Mouse (Mus musculus): ENCODE measurements at regions not wholly inside any gene's neighbourhood (a gene's known extent, or its start where the extent isn't known, plus 50 kb on each side); places are given as distances from the start of the nearest gene placed in this dataset.

- H3K4me1 ChIP-seq (replicated peaks) = no peaks in the 10 kb centered on the region
- whole genome bisulfite sequencing (ENCODE audit: insufficient replicate concordance) = 46% methylated on average over 3 of the region's 3 CpGs
- no peak overlapping the region for H3K4me2 ChIP-seq
- ATAC-seq (ENCODE audit: low read depth) (no peak), DNase-seq (no peak)
- H3K27me3 ChIP-seq = no peaks in the 10 kb centered on the region
- H3K9ac ChIP-seq = no peak overlapping the region
- no peaks in the 10 kb centered on the region for H3K36me3 ChIP-seq
- no peak overlapping the region for H3K4me3 ChIP-seq (replicated peaks)
- H3K9me3 ChIP-seq (replicated peaks) = no peaks in the 10 kb centered on the region
- H3K27ac ChIP-seq = no peak overlapping the region
Measured at GRCm38 (mm10) chr12:96114727-96115379, 422.8 kb downstream of the Flrt2 start.

- Histone ChIP-seq H3K36me3 (no peaks in the 10 kb centered on the region), H3K9me3 (replicated peaks) (no peaks in the 10 kb centered on the region)
- ATAC-seq (ENCODE audit: low read depth) = no peak
Measured at GRCm38 (mm10) chr12:96117553-96117952, 425.5 kb downstream of the Flrt2 start.

GRCm38 (mm10) chr12:96124156-96124931 lies 432.3 kb downstream of the Flrt2 start:
- H3K27me3 ChIP-seq = no peaks in the 10 kb centered on the region
- H3K27ac ChIP-seq = no peak overlapping the region
- H3K36me3 ChIP-seq = no peaks in the 10 kb centered on the region
- H3K4me3 ChIP-seq (replicated peaks) = no peak overlapping the region
- H3K4me1 ChIP-seq (replicated peaks) = no peaks in the 10 kb centered on the region
- 72% methylated on average over 2 of the region's 2 CpGs for WGBS (ENCODE audit: insufficient replicate concordance)
- H3K9me3 ChIP-seq (replicated peaks) = no peaks in the 10 kb centered on the region
- no peak overlapping the region for H3K4me2 ChIP-seq
- DNase-seq (no peak), ATAC-seq (ENCODE audit: low read depth) (no peak)
- H3K9ac ChIP-seq = no peak overlapping the region

More at GRCm38 (mm10) chr12:96117553-96117952, 425.5 kb downstream of the Flrt2 start:
- H3K4me2 ChIP-seq = no peak overlapping the region
- H3K9ac ChIP-seq = no peak overlapping the region
- 47% methylated on average over 3 of the region's 3 CpGs for WGBS (ENCODE audit: insufficient replicate concordance)
- DNase-seq = no peak
- no peaks in the 10 kb centered on the region for H3K4me1 ChIP-seq (replicated peaks)
- no peaks in the 10 kb centered on the region for H3K27me3 ChIP-seq
- H3K27ac ChIP-seq = no peak overlapping the region
- no peak overlapping the region for H3K4me3 ChIP-seq (replicated peaks)

- no peaks in the 10 kb centered on the region for H3K27me3 ChIP-seq
- H3K4me1 ChIP-seq (replicated peaks) = no peaks in the 10 kb centered on the region
- H3K9me3 ChIP-seq (replicated peaks) = no peaks in the 10 kb centered on the region
- H3K27ac ChIP-seq = no peak overlapping the region
- WGBS (ENCODE audit: insufficient replicate concordance) = 74% methylated on average over 4 of the region's 4 CpGs
- H3K9ac ChIP-seq = no peak overlapping the region
- ATAC-seq (ENCODE audit: low read depth) = no peak
- H3K4me2 ChIP-seq = no peak overlapping the region
- H3K36me3 ChIP-seq = no peaks in the 10 kb centered on the region
- no peak overlapping the region for H3K4me3 ChIP-seq (replicated peaks)
- DNase-seq = no peak
Measured at GRCm38 (mm10) chr12:96129870-96130454, 437.9 kb downstream of the Flrt2 start.

GRCm38 (mm10) chr12:96130796-96131512 lies 438.9 kb downstream of the Flrt2 start:
- H3K27ac ChIP-seq = no peak overlapping the region
- no peaks in the 10 kb centered on the region for H3K36me3 ChIP-seq
- no peaks in the 10 kb centered on the region for H3K27me3 ChIP-seq
- no peak overlapping the region for H3K4me2 ChIP-seq
- H3K9me3 ChIP-seq (replicated peaks) = no peaks in the 10 kb centered on the region
- WGBS (ENCODE audit: insufficient replicate concordance) = 71% methylated on average over 9 of the region's 9 CpGs
- no peaks in the 10 kb centered on the region for H3K4me1 ChIP-seq (replicated peaks)
- H3K4me3 ChIP-seq (replicated peaks) = no peak overlapping the region
- DNase-seq (no peak), ATAC-seq (ENCODE audit: low read depth) (no peak)
- no peak overlapping the region for H3K9ac ChIP-seq

GRCm38 (mm10) chr12:96134136-96134535 lies 442.1 kb downstream of the Flrt2 start:
- ATAC-seq (ENCODE audit: low read depth) (no peak), DNase-seq (no peak)
- no peaks in the 10 kb centered on the region for H3K9me3 ChIP-seq (replicated peaks)
- no peaks in the 10 kb centered on the region for H3K4me1 ChIP-seq (replicated peaks)
- H3K4me3 ChIP-seq (replicated peaks) = no peak overlapping the region
- H3K27ac ChIP-seq = no peak overlapping the region
- H3K27me3 ChIP-seq = no peaks in the 10 kb centered on the region
- no peak overlapping the region for H3K4me2 ChIP-seq
- 35% methylated on average over 5 of the region's 5 CpGs for WGBS (ENCODE audit: insufficient replicate concordance)
- H3K9ac ChIP-seq = no peak overlapping the region
- H3K36me3 ChIP-seq = no peaks in the 10 kb centered on the region

- Histone ChIP-seq H3K9me3 (replicated peaks) (no peaks in the 10 kb centered on the region), H3K27me3 (no peaks in the 10 kb centered on the region), H3K4me3 (replicated peaks) (no peak overlapping the region), H3K4me2 (no peak overlapping the region), H3K9ac (no peak overlapping the region), H3K36me3 (no peaks in the 10 kb centered on the region), H3K4me1 (replicated peaks) (no peaks in the 10 kb centered on the region), H3K27ac (no peak overlapping the region)
- DNase-seq = no peak
- no peak for ATAC-seq (ENCODE audit: low read depth)
- WGBS (ENCODE audit: insufficient replicate concordance) = 60% methylated on average over 2 of the region's 2 CpGs
Measured at GRCm38 (mm10) chr12:96141748-96142147, 449.7 kb downstream of the Flrt2 start.

GRCm38 (mm10) chr12:96154095-96154494 lies 462.1 kb downstream of the Flrt2 start:
- no peak for ATAC-seq (ENCODE audit: low read depth)
- no peak for DNase-seq

GRCm38 (mm10) chr12:96167551-96167950 lies 475.5 kb downstream of the Flrt2 start:
- H3K4me2 ChIP-seq = no peak overlapping the region

More at GRCm38 (mm10) chr12:96154095-96154494, 462.1 kb downstream of the Flrt2 start:
- no peak overlapping the region for H3K9ac ChIP-seq
- H3K4me2 ChIP-seq = no peak overlapping the region
- no peaks in the 10 kb centered on the region for H3K27me3 ChIP-seq
- H3K36me3 ChIP-seq = no peaks in the 10 kb centered on the region
- no peaks in the 10 kb centered on the region for H3K4me1 ChIP-seq (replicated peaks)
- H3K27ac ChIP-seq = no peak overlapping the region
- no peaks in the 10 kb centered on the region for H3K9me3 ChIP-seq (replicated peaks)
- 59% methylated on average over 3 of the region's 3 CpGs for WGBS (ENCODE audit: insufficient replicate concordance)
- H3K4me3 ChIP-seq (replicated peaks) = no peak overlapping the region

GRCm38 (mm10) chr12:96198928-96199327 lies 506.9 kb downstream of the Flrt2 start:
- H3K9me3 ChIP-seq (replicated peaks) = no peaks in the 10 kb centered on the region
- 15% methylated on average over 1 of the region's 1 CpGs for WGBS (ENCODE audit: insufficient replicate concordance)
- H3K27me3 ChIP-seq = no peaks in the 10 kb centered on the region
- no peak for DNase-seq
- H3K27ac ChIP-seq = no peak overlapping the region
- H3K9ac ChIP-seq = no peak overlapping the region
- ATAC-seq (ENCODE audit: low read depth) = no peak
- H3K4me3 ChIP-seq (replicated peaks) = no peak overlapping the region
- H3K4me1 ChIP-seq (replicated peaks) = no peaks in the 10 kb centered on the region
- no peak overlapping the region for H3K4me2 ChIP-seq
- no peaks in the 10 kb centered on the region for H3K36me3 ChIP-seq

More at GRCm38 (mm10) chr12:96167551-96167950, 475.5 kb downstream of the Flrt2 start:
- Histone ChIP-seq H3K27me3 (no peaks in the 10 kb centered on the region), H3K4me1 (replicated peaks) (no peaks in the 10 kb centered on the region), H3K27ac (no peak overlapping the region), H3K9me3 (replicated peaks) (no peaks in the 10 kb centered on the region), H3K9ac (no peak overlapping the region), H3K4me3 (replicated peaks) (no peak overlapping the region), H3K36me3 (no peaks in the 10 kb centered on the region)
- DNase-seq (no peak), ATAC-seq (ENCODE audit: low read depth) (no peak)
- WGBS (ENCODE audit: insufficient replicate concordance) = 66% methylated on average over 1 of the region's 1 CpGs

GRCm38 (mm10) chr12:96201855-96202254 lies 509.8 kb downstream of the Flrt2 start:
- no peak for DNase-seq
- no peak for ATAC-seq (ENCODE audit: low read depth)
- Histone ChIP-seq H3K36me3 (no peaks in the 10 kb centered on the region), H3K9me3 (replicated peaks) (no peaks in the 10 kb centered on the region), H3K27ac (no peak overlapping the region), H3K4me1 (replicated peaks) (no peaks in the 10 kb centered on the region), H3K27me3 (no peaks in the 10 kb centered on the region), H3K4me2 (no peak overlapping the region), H3K4me3 (replicated peaks) (no peak overlapping the region), H3K9ac (no peak overlapping the region)
- WGBS (ENCODE audit: insufficient replicate concordance) = 79% methylated on average over 1 of the region's 1 CpGs

Measured in liver, embryonic 13.5 days (tissue).